Mouse (Mus musculus) thymus, adult 2 months (tissue): Measurements from ENCODE around the gene Inhbe. TPM values are rescaled to one million over a fixed set of nuclear protein-coding genes. Genes with fewer than 3 reads are reported as not detected.

Source experiments
- DNase-seq: peaks from one replicate; pipeline ENCODE4 v3.0.0; 2021
- H3K27ac ChIP-seq: fragments of 200-500 bp; 2 replicates; pipeline ENCODE4 v1.5.1; 2012; ENCODE audit warnings: low read length, control low read depth; ENCODE audit not compliant: control insufficient read depth, insufficient read depth
- H3K27me3 ChIP-seq: fragments of 200-500 bp; 2 replicates; pipeline ENCODE4 v1.6.1; 2012; ENCODE audit warnings: mild to moderate bottlenecking, low read length, moderate library complexity, mixed read lengths; ENCODE audit not compliant: control insufficient read depth, insufficient read depth
- H3K36me3 ChIP-seq: fragments of 200-500 bp; 2 replicates; pipeline ENCODE4 v1.6.1; 2012; ENCODE audit warnings: mild to moderate bottlenecking, low read length, moderate library complexity; ENCODE audit not compliant: control insufficient read depth, insufficient read depth
- H3K4me1 ChIP-seq: fragments of 200-500 bp; replicated peaks from 2 replicates; pipeline ENCODE4 v1.6.1; 2012; ENCODE audit warnings: low read length; ENCODE audit not compliant: control insufficient read depth, insufficient read depth
- H3K4me3 ChIP-seq: fragments of 200-500 bp; 2 replicates; pipeline ENCODE4 v1.5.1; 2012; ENCODE audit warnings: mild to moderate bottlenecking, low read length, control low read depth, moderate library complexity; ENCODE audit not compliant: control insufficient read depth, insufficient read depth
- CTCF ChIP-seq: fragments of 200-500 bp; IDR thresholded peaks from 2 replicates; pipeline ENCODE4 v1.5.1; 2012; ENCODE audit warnings: mild to moderate bottlenecking, control low read depth, low read length, moderate library complexity, borderline replicate concordance; ENCODE audit not compliant: control insufficient read depth, poor library complexity, insufficient read depth; ENCODE audit errors: extremely low read depth
- POLR2A ChIP-seq: fragments of 200-500 bp; IDR thresholded peaks from 2 replicates; pipeline ENCODE4 v1.6.1; 2012; ENCODE audit warnings: mild to moderate bottlenecking, low read length, control low read depth, moderate library complexity; ENCODE audit not compliant: control insufficient read depth, poor library complexity, insufficient read depth; ENCODE audit errors: extremely low read depth
- WGBS: fragments of 180-500 bp; shearing (Covaris S2); methylation state at CpG from one replicate; pipeline ENCODE4 v1.1.7; 2018; 5-methylcytosine and 5-hydroxymethylcytosine counted together
- polyA plus RNA-seq: library from polyadenylated mRNA; depleted of rRNA; stranded (reverse); fragments of >200 nt; gene quantifications from 2 replicates; pipeline ENCODE4 v1.2.3, GENCODE M21; 2012

Gene Inhbe
- polyA plus RNA-seq, 1 experiment, result not detected

- H3K27ac ChIP-seq, result no peak overlapping the region
- H3K27me3 ChIP-seq, result no peaks in the 10 kb centered on the region
- no peak overlapping the region for H3K4me3 ChIP-seq
- WGBS, result 93% methylated on average over 3 of the region's 3 CpGs
- peaks cover 2% of the 10 kb centered on the region; the same call in 1 of the 2 replicates for H3K4me1 ChIP-seq
- TF ChIP-seq POLR2A (no peak), CTCF (no peak)
- no peak for DNase-seq
- no peaks in the 10 kb centered on the region for H3K36me3 ChIP-seq
These were observed 23.5 kb upstream of the Inhbe start for GRCm38 (mm10) chr10:127377700-127378099.

GRCm38 (mm10) chr10:127371023-127371422 is 16.8 kb upstream of the Inhbe start:
- Histone ChIP-seq H3K27me3 (no peaks in the 10 kb centered on the region), H3K4me1 (no peaks in the 10 kb centered on the region), H3K36me3 (no peaks in the 10 kb centered on the region), H3K4me3 (no peak overlapping the region), H3K27ac (no peak overlapping the region)
- 63% methylated on average over 2 of the region's 2 CpGs for WGBS
- DNase-seq, result no peak
- no peak for TF ChIP-seq POLR2A
- no peak for TF ChIP-seq CTCF

- H3K27me3 ChIP-seq, result no peaks in the 10 kb centered on the region
- 96% methylated on average over 22 of the region's 22 CpGs for WGBS
- H3K36me3 ChIP-seq, result no peaks in the 10 kb centered on the region
- no peak within 1 kb of the TSS for H3K27ac ChIP-seq
- TF ChIP-seq CTCF (no peak), POLR2A (no peak)
- no peaks in the 10 kb centered on the region for H3K4me1 ChIP-seq
- H3K4me3 ChIP-seq, result no peak within 1 kb of the TSS
- DNase-seq, result no peak
These were observed 15.9 kb upstream of the Inhbe start, which contains the start of gene Inhbc for GRCm38 (mm10) chr10:127369834-127370820. Gene Inhbc, minus strand, starts transcription at chr10:127370431.

GRCm38 (mm10) chr10:127368273-127368672 is 14.1 kb upstream of the Inhbe start:
- WGBS, result 98% methylated on average over 2 of the region's 2 CpGs
- TF ChIP-seq POLR2A (no peak), CTCF (no peak)
- Histone ChIP-seq H3K27me3 (no peaks in the 10 kb centered on the region), H3K4me1 (no peaks in the 10 kb centered on the region), H3K4me3 (no peak overlapping the region), H3K36me3 (no peaks in the 10 kb centered on the region), H3K27ac (no peak overlapping the region)
- no peak for DNase-seq

- no peak for DNase-seq
- H3K36me3 ChIP-seq, result no peaks in the 10 kb centered on the region
- H3K27me3 ChIP-seq, result no peaks in the 10 kb centered on the region
- no peak for TF ChIP-seq POLR2A
- no peak for TF ChIP-seq CTCF
- H3K27ac ChIP-seq, result no peak overlapping the region
- H3K4me3 ChIP-seq, result no peak overlapping the region
- 97% methylated on average over 5 of the region's 5 CpGs for WGBS
- H3K4me1 ChIP-seq, result no peaks in the 10 kb centered on the region
These were observed 12.9 kb upstream of the Inhbe start for GRCm38 (mm10) chr10:127367116-127367515.

GRCm38 (mm10) chr10:127360714-127361113 is 6.5 kb upstream of the Inhbe start:
- Histone ChIP-seq H3K4me1 (no peaks in the 10 kb centered on the region), H3K27me3 (no peaks in the 10 kb centered on the region), H3K27ac (no peak overlapping the region), H3K4me3 (no peak overlapping the region), H3K36me3 (no peaks in the 10 kb centered on the region)
- TF ChIP-seq POLR2A (no peak), CTCF (no peak)
- no peak for DNase-seq
- 65% methylated on average over 3 of the region's 3 CpGs for WGBS
